Mouse (Mus musculus) forebrain, embryonic 10.5 days (tissue): ENCODE measurements at regions not wholly inside any gene's neighbourhood (a gene's known extent, or its start where the extent isn't known, plus 50 kb on each side); places are given as distances from the start of the nearest gene placed in this dataset.
A peak's percentile ranks its signal among the peaks of the same experiment; 100 is the strongest.

Source experiments
- DNase-seq: peaks from one replicate; pipeline ENCODE4 v3.0.0-alpha.2; 2017; ENCODE audit warnings: low spot score; ENCODE audit errors: extremely low spot score
- H3K27ac ChIP-seq: fragments of 300-500 bp; sonication (generic); 2 replicates; pipeline ENCODE4 v1.5.1; 2016; ENCODE audit warnings: mild to moderate bottlenecking
- H3K27me3 ChIP-seq: fragments of 300-500 bp; sonication (generic); 2 replicates; pipeline ENCODE4 v1.6.1; 2016; ENCODE audit warnings: mild to moderate bottlenecking; ENCODE audit not compliant: poor library complexity, severe bottlenecking
- H3K36me3 ChIP-seq: fragments of 300-500 bp; sonication (generic); replicated peaks from 2 replicates; pipeline ENCODE4 v1.6.1; 2016; ENCODE audit warnings: mild to moderate bottlenecking, moderate library complexity
- H3K4me1 ChIP-seq: fragments of 300-500 bp; sonication (generic); 2 replicates; pipeline ENCODE4 v1.6.1; 2016
- H3K4me3 ChIP-seq: fragments of 300-500 bp; sonication (generic); 2 replicates; pipeline ENCODE4 v1.5.1; 2016; ENCODE audit warnings: mild to moderate bottlenecking, moderate library complexity
- H3K9me3 ChIP-seq: fragments of 300-500 bp; sonication (generic); 2 replicates; pipeline ENCODE4 v1.6.1; 2016; ENCODE audit warnings: mild to moderate bottlenecking, moderate library complexity
- WGBS: fragments of 180-500 bp; shearing (Covaris S2); methylation state at CpG from one replicate; pipeline ENCODE4 v1.1.7; 2016; 5-methylcytosine and 5-hydroxymethylcytosine counted together

DNA sequence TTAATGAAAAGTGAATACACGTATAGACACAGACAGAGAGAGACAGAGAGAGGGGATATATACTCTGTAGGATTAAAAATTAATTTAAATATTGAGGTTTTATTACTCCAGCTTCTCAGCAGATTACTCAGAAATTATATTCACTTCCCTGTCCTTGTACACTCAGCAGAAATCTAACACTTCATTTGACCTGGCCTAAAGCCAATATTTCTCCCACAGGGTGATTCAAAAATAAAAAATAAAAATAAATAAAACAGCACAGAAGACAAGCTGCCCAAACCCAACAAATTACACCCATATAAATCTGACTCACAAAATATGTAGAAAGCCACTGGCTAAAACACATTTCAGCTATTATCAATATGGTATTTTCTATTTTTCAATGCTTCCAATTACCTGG is 334.8 kb downstream of the Gm11361 start:
- H3K4me3 ChIP-seq, result no peak overlapping the region
- peaks cover 6% of the 10 kb centered on the region; the same call in 1 of the 2 replicates for H3K9me3 ChIP-seq
- no peaks in the 10 kb centered on the region for H3K27me3 ChIP-seq
- no peak overlapping the region for H3K27ac ChIP-seq
- WGBS, result 97% methylated on average over 1 of the region's 1 CpGs
- no peak for DNase-seq
- H3K36me3 ChIP-seq, result peaks cover 24% of the 10 kb centered on the region
- no peaks in the 10 kb centered on the region for H3K4me1 ChIP-seq

DNA sequence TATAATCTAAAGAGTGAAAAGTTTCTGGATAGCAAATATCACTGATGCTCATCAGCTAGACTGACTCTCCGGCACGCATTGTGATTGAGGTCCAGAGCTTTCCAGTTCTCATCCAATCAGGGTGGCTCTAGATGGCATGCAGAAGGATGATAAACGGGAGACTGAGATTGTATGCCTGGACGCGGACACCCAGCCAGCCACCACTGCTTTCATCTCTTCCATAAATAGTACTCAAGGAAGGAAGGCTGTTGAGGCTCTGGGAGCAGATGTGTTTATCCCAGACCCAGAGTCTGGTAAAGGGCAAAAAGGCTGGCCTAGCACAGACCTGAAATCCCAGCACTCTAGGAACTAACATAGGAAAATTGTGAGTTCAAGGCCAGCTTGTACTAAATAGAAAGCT is 330.6 kb downstream of the Gm11361 start:
- H3K4me3 ChIP-seq, result no peak overlapping the region
- no peaks in the 10 kb centered on the region for H3K27me3 ChIP-seq
- H3K4me1 ChIP-seq, result no peaks in the 10 kb centered on the region
- no peaks in the 10 kb centered on the region for H3K9me3 ChIP-seq
- WGBS, result 92% methylated on average over 5 of the region's 5 CpGs
- no peaks in the 10 kb centered on the region for H3K36me3 ChIP-seq
- DNase-seq, result no peak
- H3K27ac ChIP-seq, result no peak overlapping the region

DNA sequence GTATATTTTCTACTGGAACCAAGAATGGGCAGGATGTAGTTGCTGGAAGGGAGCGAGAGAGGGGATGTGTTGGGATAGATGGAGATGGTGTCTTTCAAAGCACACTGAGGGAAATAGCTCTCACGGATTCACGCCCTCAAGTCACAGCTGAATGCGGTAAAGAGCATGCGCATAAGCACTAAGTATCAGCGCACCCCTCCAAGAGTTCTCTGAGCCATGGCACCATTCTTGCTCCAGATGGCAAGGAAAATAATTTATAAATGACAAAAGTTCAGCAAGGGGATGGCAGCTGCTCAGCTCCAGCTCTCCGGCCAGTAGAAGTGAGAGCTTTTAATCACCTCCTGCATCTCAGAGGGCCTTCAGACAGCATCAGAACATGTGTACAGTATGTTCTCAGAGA is 329.4 kb downstream of the Gm11361 start:
- 92% methylated on average over 7 of the region's 7 CpGs for WGBS
- Histone ChIP-seq H3K4me1 (no peaks in the 10 kb centered on the region), H3K36me3 (no peaks in the 10 kb centered on the region), H3K9me3 (no peaks in the 10 kb centered on the region), H3K27me3 (no peaks in the 10 kb centered on the region), H3K4me3 (no peak overlapping the region), H3K27ac (no peak overlapping the region)
- no peak for DNase-seq

DNA sequence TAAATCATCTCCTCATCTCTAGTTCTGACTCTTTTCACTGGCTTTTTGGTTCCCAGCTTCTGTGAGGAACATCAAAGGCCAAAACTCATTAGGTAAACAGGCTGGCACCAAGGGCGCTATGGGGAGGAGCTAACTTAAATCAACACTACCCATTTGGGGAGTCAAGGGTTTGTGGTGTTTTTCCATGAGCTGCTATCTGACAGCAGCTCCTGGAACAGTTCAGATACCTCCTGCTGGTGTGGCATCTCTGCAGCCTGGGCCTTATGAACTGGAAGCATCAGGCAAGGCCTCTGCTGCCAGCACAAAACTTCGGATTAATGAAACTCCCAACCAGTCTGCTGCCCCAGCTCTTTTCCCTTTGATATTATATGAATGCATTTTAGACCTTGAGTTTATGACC is 328.8 kb downstream of the Gm11361 start:
- no peak overlapping the region for H3K4me3 ChIP-seq
- 92% methylated on average over 2 of the region's 2 CpGs for WGBS
- no peaks in the 10 kb centered on the region for H3K36me3 ChIP-seq
- no peaks in the 10 kb centered on the region for H3K9me3 ChIP-seq
- DNase-seq, result no peak
- H3K4me1 ChIP-seq, result no peaks in the 10 kb centered on the region
- H3K27me3 ChIP-seq, result no peaks in the 10 kb centered on the region
- H3K27ac ChIP-seq, result no peak overlapping the region

DNA sequence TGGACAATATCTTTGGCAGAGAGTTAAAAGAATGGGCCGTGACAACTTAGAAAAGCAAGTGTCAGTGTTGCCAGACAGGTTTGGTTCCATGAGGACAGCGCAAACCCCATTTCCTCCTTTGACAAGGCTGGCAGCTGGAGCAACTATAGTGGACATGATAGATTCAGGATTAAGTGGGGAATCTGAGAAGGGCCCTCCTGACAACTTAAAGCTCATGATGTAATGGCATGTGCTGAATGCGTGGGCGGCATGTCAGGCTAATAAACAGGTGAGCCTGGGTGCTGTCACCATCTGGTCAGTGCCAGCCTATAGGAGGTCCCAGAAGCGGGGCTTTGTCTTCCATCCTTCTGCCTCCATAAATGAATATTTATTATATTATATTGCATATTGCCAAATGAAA is 326.3 kb downstream of the Gm11361 start:
- no peaks in the 10 kb centered on the region for H3K27me3 ChIP-seq

GRCm38 (mm10) chr13:28575202-28575851 is 318.0 kb downstream of the Gm11361 start:
- DNase-seq, result no peak
- Histone ChIP-seq H3K4me3 (no peak overlapping the region), H3K9me3 (no peaks in the 10 kb centered on the region), H3K27ac (peak overlapping the region; percentile 51; the same call in 1 of the 2 replicates), H3K36me3 (no peaks in the 10 kb centered on the region), H3K4me1 (no peaks in the 10 kb centered on the region), H3K27me3 (no peaks in the 10 kb centered on the region)
- 63% methylated on average over 9 of the region's 9 CpGs for WGBS

More for the DNA sequence above, 326.3 kb downstream of the Gm11361 start:
- no peaks in the 10 kb centered on the region for H3K4me1 ChIP-seq
- H3K36me3 ChIP-seq, result no peaks in the 10 kb centered on the region
- no peak overlapping the region for H3K27ac ChIP-seq
- DNase-seq, result no peak
- H3K9me3 ChIP-seq, result no peaks in the 10 kb centered on the region
- 87% methylated on average over 5 of the region's 5 CpGs for WGBS
- no peak overlapping the region for H3K4me3 ChIP-seq

DNA sequence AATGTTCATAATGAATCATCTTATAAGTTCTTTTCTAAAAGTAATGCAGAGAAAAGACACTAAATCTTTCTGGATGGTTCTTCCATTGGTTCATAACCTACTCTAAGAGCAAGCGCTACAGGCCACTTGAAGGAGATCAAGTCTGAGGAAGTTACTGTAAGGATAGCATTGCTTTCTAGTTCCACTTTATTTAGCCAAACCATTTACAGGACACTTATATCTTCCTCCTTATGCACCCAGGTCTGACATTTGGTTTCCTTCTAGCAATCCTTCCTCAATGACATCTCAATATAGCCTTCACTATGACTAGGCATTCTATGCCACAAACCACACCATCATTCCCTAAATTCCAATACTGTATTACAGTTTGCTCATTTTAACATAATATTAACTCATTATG is 316.0 kb downstream of the Gm11361 start:
- H3K27ac ChIP-seq, result no peak overlapping the region
- DNase-seq, result no peak
- no peaks in the 10 kb centered on the region for H3K27me3 ChIP-seq
- no peak overlapping the region for H3K4me3 ChIP-seq
- no peaks in the 10 kb centered on the region for H3K36me3 ChIP-seq
- no peaks in the 10 kb centered on the region for H3K4me1 ChIP-seq
- H3K9me3 ChIP-seq, result no peaks in the 10 kb centered on the region
- 100% methylated on average over 1 of the region's 1 CpGs for WGBS

- 90% methylated on average over 1 of the region's 1 CpGs for WGBS
- H3K27ac ChIP-seq, result no peak overlapping the region
- no peaks in the 10 kb centered on the region for H3K4me1 ChIP-seq
- no peak overlapping the region for H3K4me3 ChIP-seq
- H3K36me3 ChIP-seq, result no peaks in the 10 kb centered on the region
- H3K9me3 ChIP-seq, result no peaks in the 10 kb centered on the region
- DNase-seq, result no peak
- no peaks in the 10 kb centered on the region for H3K27me3 ChIP-seq
These were observed 315.1 kb downstream of the Gm11361 start for GRCm38 (mm10) chr13:28572448-28572847.

DNA sequence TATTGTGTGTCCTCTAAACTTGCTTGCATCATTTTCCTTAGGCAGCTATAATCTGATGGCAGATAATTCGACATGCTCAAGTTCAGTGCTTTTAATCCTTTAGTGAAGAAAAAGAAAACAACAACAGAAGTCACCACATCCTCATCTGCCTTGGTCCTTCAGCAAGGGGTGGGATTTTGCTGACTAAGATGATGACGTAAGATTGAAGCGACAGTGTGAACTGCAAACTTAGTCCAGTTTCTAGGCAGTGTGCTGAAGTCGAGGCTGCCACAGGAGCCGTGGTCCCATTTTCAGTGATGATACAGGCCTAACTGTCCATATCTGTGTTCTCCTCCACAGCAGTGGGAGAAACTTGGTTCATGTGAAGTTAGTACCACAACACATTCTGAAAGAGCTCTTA is 314.4 kb downstream of the Gm11361 start:
- Histone ChIP-seq H3K27me3 (no peaks in the 10 kb centered on the region), H3K4me3 (no peak overlapping the region), H3K4me1 (no peaks in the 10 kb centered on the region), H3K27ac (no peak overlapping the region), H3K36me3 (no peaks in the 10 kb centered on the region), H3K9me3 (no peaks in the 10 kb centered on the region)
- 88% methylated on average over 5 of the region's 5 CpGs for WGBS
- no peak for DNase-seq

- Histone ChIP-seq H3K4me1 (0 out of 2 replicates have a peak, but pooled peaks cover 6% of the 10 kb centered on the region), H3K36me3 (peaks cover 18% of the 10 kb centered on the region), H3K9me3 (no peaks in the 10 kb centered on the region; the same call in 1 of the 2 replicates), H3K4me3 (no peak overlapping the region), H3K27me3 (no peaks in the 10 kb centered on the region), H3K27ac (no peak overlapping the region)
- 90% methylated on average over 2 of the region's 2 CpGs for WGBS
- DNase-seq, result no peak
These were observed 306.3 kb downstream of the Gm11361 start for GRCm38 (mm10) chr13:28563585-28563984.

GRCm38 (mm10) chr13:28560081-28560480 is 302.8 kb downstream of the Gm11361 start:
- H3K4me1 ChIP-seq, result peaks cover 8% of the 10 kb centered on the region
- H3K27ac ChIP-seq, result no peak overlapping the region
- H3K9me3 ChIP-seq, result no peaks in the 10 kb centered on the region; the same call in 1 of the 2 replicates
- no peak overlapping the region for H3K4me3 ChIP-seq
- DNase-seq, result no peak
- H3K27me3 ChIP-seq, result no peaks in the 10 kb centered on the region
- WGBS, result 55% methylated on average over 2 of the region's 2 CpGs
- H3K36me3 ChIP-seq, result peaks cover 18% of the 10 kb centered on the region; the same call in 1 of the 2 replicates

GRCm38 (mm10) chr13:28557032-28557570 is 299.8 kb downstream of the Gm11361 start:
- Histone ChIP-seq H3K36me3 (peaks cover 23% of the 10 kb centered on the region), H3K27me3 (no peaks in the 10 kb centered on the region), H3K27ac (peak overlapping the region; percentile 48; the same call in 1 of the 2 replicates), H3K4me1 (peaks cover 37% of the 10 kb centered on the region), H3K4me3 (no peak overlapping the region), H3K9me3 (no peaks in the 10 kb centered on the region)
- no peak for DNase-seq
- WGBS, result 89% methylated on average over 4 of the region's 4 CpGs

- H3K4me3 ChIP-seq, result no peak overlapping the region
- H3K4me1 ChIP-seq, result peaks cover 39% of the 10 kb centered on the region
- H3K9me3 ChIP-seq, result no peaks in the 10 kb centered on the region
- H3K36me3 ChIP-seq, result peaks cover 26% of the 10 kb centered on the region
- no peak for DNase-seq
- 71% methylated on average over 5 of the region's 5 CpGs for WGBS
- H3K27ac ChIP-seq, result no peak overlapping the region
- H3K27me3 ChIP-seq, result no peaks in the 10 kb centered on the region
These were observed 299.1 kb downstream of the Gm11361 start for GRCm38 (mm10) chr13:28556385-28556938.
